Mouse (Mus musculus) T-helper 2 cell (primary cell): ENCODE results near the gene Sinhcaf.

ENCODE experiments used
- in situ Hi-C: fragments of 300-600 bp; cut with MboI, MseI; formaldehyde crosslinking; loops from one replicate; pipeline ENCODE4 v1.15.1; 2025; ENCODE audit warnings: high pct_unique_total_duplicates

Sinhcaf gene

GRCm38 (mm10) chr6:148946409-148946742 lies at the start of gene Sinhcaf:
Sinhcaf (minus strand) TSS chr6:148946467.
- in situ Hi-C loops, result no loop called here

GRCm38 (mm10) chr6:148994327-148994999 lies 48.2 kb upstream of the Sinhcaf start:
- in situ Hi-C loops, result loop anchor here (10.0 kb wide), 1 partner anchor 390 kb away; no protein-coding TSS in a partner anchor

- in situ Hi-C loops, result loop anchor here (10.0 kb wide), 1 partner anchor 391 kb away; no protein-coding TSS in a partner anchor
These were observed 47.1 kb upstream of the Sinhcaf start for GRCm38 (mm10) chr6:148993117-148994077.

- in situ Hi-C loops, result loop anchor here (10.0 kb wide), 1 partner anchor 392 kb away; no protein-coding TSS in a partner anchor
These were observed 46.3 kb upstream of the Sinhcaf start for GRCm38 (mm10) chr6:148992373-148993116.

- in situ Hi-C loops, result loop anchor here (10.0 kb wide), 1 partner anchor 393 kb away; no protein-coding TSS in a partner anchor
These were observed 45.5 kb upstream of the Sinhcaf start for GRCm38 (mm10) chr6:148991660-148992372.

GRCm38 (mm10) chr6:148989792-148990491 lies 43.7 kb upstream of the Sinhcaf start:
- in situ Hi-C loops, result loop anchor here (10.0 kb wide), 1 partner anchor 395 kb away; no protein-coding TSS in a partner anchor

GRCm38 (mm10) chr6:148986003-148986402 lies 39.7 kb upstream of the Sinhcaf start:
- in situ Hi-C loops, result no loop called here

GRCm38 (mm10) chr6:148980495-148980894 lies 34.2 kb upstream of the Sinhcaf start:
- in situ Hi-C loops, result no loop called here

- in situ Hi-C loops, result no loop called here
These were observed 28.8 kb upstream of the Sinhcaf start for GRCm38 (mm10) chr6:148975096-148975495.

- in situ Hi-C loops, result no loop called here
These were observed 26.6 kb upstream of the Sinhcaf start for GRCm38 (mm10) chr6:148972891-148973290.

GRCm38 (mm10) chr6:148972059-148972848 lies 26.0 kb upstream of the Sinhcaf start:
- in situ Hi-C loops, result no loop called here

GRCm38 (mm10) chr6:148971385-148971940 lies 25.2 kb upstream of the Sinhcaf start:
- in situ Hi-C loops, result no loop called here

GRCm38 (mm10) chr6:148961285-148961684 lies 15.0 kb upstream of the Sinhcaf start:
- in situ Hi-C loops, result no loop called here

- in situ Hi-C loops, result no loop called here
These were observed 13.4 kb upstream of the Sinhcaf start for GRCm38 (mm10) chr6:148959540-148960238.

- in situ Hi-C loops, result no loop called here
These were observed 12.4 kb upstream of the Sinhcaf start for GRCm38 (mm10) chr6:148958712-148959111.

GRCm38 (mm10) chr6:148957046-148957445 lies 10.8 kb upstream of the Sinhcaf start:
- in situ Hi-C loops, result no loop called here

GRCm38 (mm10) chr6:148955641-148956420 lies 9.6 kb upstream of the Sinhcaf start:
- in situ Hi-C loops, result no loop called here
